Mouse (Mus musculus): ENCODE measurements at regions not wholly inside any gene's neighbourhood (a gene's known extent, or its start where the extent isn't known, plus 50 kb on each side); places are given as distances from the start of the nearest gene placed in this dataset.
A peak's percentile ranks its signal among the peaks of the same experiment; 100 is the strongest.

DNA sequence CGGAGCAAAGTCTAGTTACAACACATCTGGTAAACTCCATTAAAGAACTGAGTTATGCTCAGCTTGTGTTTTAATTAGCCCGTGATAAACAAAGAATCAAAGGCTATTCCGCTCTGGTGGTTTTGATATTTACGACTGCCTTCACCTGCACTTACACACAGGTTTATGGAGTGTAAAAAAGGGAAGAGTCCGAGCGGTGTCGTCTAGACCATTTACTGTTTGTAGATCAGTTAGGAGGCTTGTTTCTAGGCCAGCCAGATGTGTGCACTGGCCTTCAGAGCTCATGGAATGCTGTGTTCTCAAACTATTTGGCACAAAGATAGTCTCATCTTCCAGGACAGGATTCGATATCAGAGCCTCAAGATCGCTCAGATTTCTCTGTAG, 180.9 kb downstream of the Arrdc4 start:
- Histone ChIP-seq H3K9me3 (replicated peaks) (no peaks in the 10 kb centered on the region), H3K9ac (no peak overlapping the region), H3K27ac (replicated peaks) (no peak overlapping the region), H3K4me1 (no peaks in the 10 kb centered on the region), H3K4me3 (replicated peaks) (no peak overlapping the region), H3K36me3 (no peaks in the 10 kb centered on the region), H3K27me3 (no peaks in the 10 kb centered on the region), H3K4me2 (replicated peaks) (no peak overlapping the region)
- WGBS, result 84% methylated on average over 9 of the region's 9 CpGs
- ATAC-seq (ENCODE audit: insufficient number of reproducible peaks, low FRiP score, low TSS enrichment, low read depth), result no peak

GRCm38 (mm10) chr7:68567452-68568126, 181.5 kb downstream of the Arrdc4 start:
- no peak overlapping the region for H3K4me2 ChIP-seq (replicated peaks)
- H3K27ac ChIP-seq (replicated peaks), result no peak overlapping the region
- 75% methylated on average over 3 of the region's 3 CpGs for WGBS
- H3K27me3 ChIP-seq, result no peaks in the 10 kb centered on the region
- H3K4me3 ChIP-seq (replicated peaks), result no peak overlapping the region
- no peak for ATAC-seq (ENCODE audit: insufficient number of reproducible peaks, low FRiP score, low TSS enrichment, low read depth)
- H3K9me3 ChIP-seq (replicated peaks), result no peaks in the 10 kb centered on the region
- no peak overlapping the region for H3K9ac ChIP-seq
- H3K4me1 ChIP-seq, result no peaks in the 10 kb centered on the region
- H3K36me3 ChIP-seq, result no peaks in the 10 kb centered on the region

DNA sequence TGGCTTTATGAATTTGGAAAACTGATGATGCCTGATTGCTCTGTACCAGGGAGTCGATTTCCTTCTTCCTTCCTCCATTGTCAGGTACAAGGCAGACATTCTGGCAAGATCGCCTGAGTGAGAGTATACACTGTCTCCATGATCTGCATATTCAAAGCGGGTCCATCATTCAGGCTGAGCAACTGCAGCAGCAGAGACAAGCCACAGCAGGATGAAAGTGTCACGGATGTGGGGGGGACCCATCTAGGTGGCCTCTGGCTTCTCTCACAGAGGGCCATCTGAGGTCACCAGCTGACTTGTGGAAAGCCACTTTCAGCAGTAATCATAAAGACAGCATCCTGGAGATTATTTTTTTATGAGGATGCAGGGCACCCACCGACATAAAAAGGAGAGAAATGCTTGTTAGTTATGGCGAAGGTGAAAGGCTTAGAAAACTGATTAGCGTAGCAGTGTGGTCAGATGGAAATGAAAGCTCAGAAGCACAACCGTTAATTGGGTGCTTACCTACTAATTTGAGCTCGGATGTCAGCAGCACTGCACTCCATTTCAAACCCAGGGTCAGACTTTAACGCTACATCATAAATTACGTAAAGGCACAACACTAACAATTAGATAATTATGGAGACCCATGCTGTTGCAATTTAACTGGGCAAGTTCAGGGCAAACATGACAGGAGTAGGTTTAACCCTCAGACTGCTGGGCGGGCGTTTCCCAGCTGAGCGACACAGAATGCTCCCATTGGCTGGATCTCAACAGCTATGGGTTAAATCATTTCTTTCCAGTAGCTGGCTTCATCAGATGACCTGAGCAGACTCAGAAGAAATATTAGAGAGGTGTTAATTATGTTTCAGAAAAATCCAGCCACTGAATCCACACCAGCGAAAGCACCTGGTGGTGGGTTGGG, 189.3 kb downstream of the Arrdc4 start:
- no peak for ATAC-seq (ENCODE audit: insufficient number of reproducible peaks, low FRiP score, low TSS enrichment, low read depth)
- Histone ChIP-seq H3K27ac (replicated peaks) (no peak overlapping the region), H3K9me3 (replicated peaks) (no peaks in the 10 kb centered on the region), H3K36me3 (no peaks in the 10 kb centered on the region), H3K4me1 (no peaks in the 10 kb centered on the region), H3K4me2 (replicated peaks) (no peak overlapping the region), H3K4me3 (replicated peaks) (no peak overlapping the region), H3K9ac (no peak overlapping the region), H3K27me3 (no peaks in the 10 kb centered on the region)
- WGBS, result 54% methylated on average over 15 of the region's 15 CpGs

DNA sequence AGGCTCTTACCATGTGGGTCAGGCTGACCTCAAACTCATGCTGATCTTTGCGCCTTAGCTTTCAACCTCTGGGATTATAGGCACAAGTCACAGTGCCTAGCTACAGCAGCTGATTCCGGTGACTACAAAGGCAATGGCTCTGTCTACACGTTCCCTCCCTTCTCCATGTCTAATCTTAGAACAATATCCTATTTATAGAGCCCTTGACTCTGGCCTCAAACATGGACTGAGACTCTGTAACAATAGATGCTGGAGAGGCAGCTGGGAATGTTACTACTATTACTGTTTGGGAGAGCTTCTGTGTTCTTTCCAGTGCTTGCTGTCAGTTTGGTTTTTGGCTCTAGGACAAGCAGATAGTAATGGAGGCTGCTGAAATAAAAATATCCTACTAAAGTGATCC, 198.7 kb downstream of the Arrdc4 start:
- Histone ChIP-seq H3K4me2 (replicated peaks) (no peak overlapping the region), H3K36me3 (no peaks in the 10 kb centered on the region), H3K4me1 (no peaks in the 10 kb centered on the region), H3K27me3 (no peaks in the 10 kb centered on the region), H3K9ac (no peak overlapping the region), H3K9me3 (replicated peaks) (no peaks in the 10 kb centered on the region), H3K4me3 (replicated peaks) (no peak overlapping the region), H3K27ac (replicated peaks) (no peak overlapping the region)
- ATAC-seq (ENCODE audit: insufficient number of reproducible peaks, low FRiP score, low TSS enrichment, low read depth), result peak; percentile 72; the same call in 1 of the 2 replicates
- WGBS, result 53% methylated on average over 3 of the region's 3 CpGs

GRCm38 (mm10) chr7:68548176-68548575, 200.9 kb downstream of the Arrdc4 start:
- Histone ChIP-seq H3K9me3 (replicated peaks) (no peaks in the 10 kb centered on the region), H3K4me3 (replicated peaks) (no peak overlapping the region), H3K4me2 (replicated peaks) (no peak overlapping the region), H3K36me3 (no peaks in the 10 kb centered on the region), H3K27me3 (no peaks in the 10 kb centered on the region), H3K9ac (no peak overlapping the region), H3K27ac (replicated peaks) (no peak overlapping the region), H3K4me1 (no peaks in the 10 kb centered on the region)
- ATAC-seq (ENCODE audit: insufficient number of reproducible peaks, low FRiP score, low TSS enrichment, low read depth), result no peak

DNA sequence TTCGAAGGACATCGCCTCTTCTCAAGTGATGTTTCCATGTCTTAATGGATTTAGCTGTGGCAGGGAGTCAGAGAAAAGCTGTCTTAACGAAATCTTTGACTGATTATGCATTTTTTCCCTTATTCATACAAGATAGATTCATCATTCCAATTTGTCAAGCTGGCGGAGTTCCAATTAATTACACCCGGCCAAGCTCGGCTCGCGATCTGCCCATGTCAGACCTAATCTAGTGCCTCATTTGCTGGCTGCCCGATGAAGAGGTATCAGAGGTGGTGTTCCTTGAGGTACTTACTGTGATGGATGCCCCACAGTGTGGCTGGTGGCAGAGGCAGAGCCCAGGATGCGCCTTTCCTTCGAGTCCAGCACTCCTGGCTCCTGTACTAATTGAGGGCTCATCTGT, 204.9 kb downstream of the Arrdc4 start:
- Histone ChIP-seq H3K4me1 (no peaks in the 10 kb centered on the region), H3K9ac (no peak overlapping the region), H3K4me3 (replicated peaks) (no peak overlapping the region), H3K27me3 (no peaks in the 10 kb centered on the region), H3K36me3 (no peaks in the 10 kb centered on the region), H3K4me2 (replicated peaks) (no peak overlapping the region), H3K27ac (replicated peaks) (no peak overlapping the region), H3K9me3 (replicated peaks) (no peaks in the 10 kb centered on the region)
- ATAC-seq (ENCODE audit: insufficient number of reproducible peaks, low FRiP score, low TSS enrichment, low read depth), result no peak
- 74% methylated on average over 11 of the region's 11 CpGs for WGBS

DNA sequence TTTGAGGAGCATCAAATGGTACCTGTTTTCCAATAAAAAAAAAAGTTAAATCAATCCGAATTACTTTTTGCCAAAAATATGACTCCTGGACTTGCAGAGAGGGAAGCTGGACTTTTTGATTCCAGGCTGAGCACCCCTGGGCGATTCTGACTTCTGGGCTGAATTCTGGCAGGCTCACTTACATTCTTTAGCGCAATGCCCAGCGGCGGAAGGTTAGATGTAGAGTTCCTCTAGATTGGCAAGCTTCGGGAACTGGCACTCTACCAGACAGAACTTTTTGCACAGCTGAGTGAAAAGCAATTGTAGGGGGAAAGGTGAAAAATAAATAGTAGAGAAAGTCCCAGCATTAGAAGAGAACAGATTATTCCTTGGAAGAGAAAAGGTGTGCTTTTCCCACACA, 235.5 kb downstream of the Fam169b start:
- Histone ChIP-seq H3K9me3 (replicated peaks) (no peaks in the 10 kb centered on the region), H3K9ac (no peak overlapping the region), H3K27ac (replicated peaks) (no peak overlapping the region), H3K4me2 (replicated peaks) (no peak overlapping the region), H3K4me1 (no peaks in the 10 kb centered on the region), H3K36me3 (no peaks in the 10 kb centered on the region), H3K4me3 (replicated peaks) (no peak overlapping the region), H3K27me3 (no peaks in the 10 kb centered on the region)
- ATAC-seq (ENCODE audit: insufficient number of reproducible peaks, low FRiP score, low TSS enrichment, low read depth), result no peak
- WGBS, result 82% methylated on average over 6 of the region's 6 CpGs

DNA sequence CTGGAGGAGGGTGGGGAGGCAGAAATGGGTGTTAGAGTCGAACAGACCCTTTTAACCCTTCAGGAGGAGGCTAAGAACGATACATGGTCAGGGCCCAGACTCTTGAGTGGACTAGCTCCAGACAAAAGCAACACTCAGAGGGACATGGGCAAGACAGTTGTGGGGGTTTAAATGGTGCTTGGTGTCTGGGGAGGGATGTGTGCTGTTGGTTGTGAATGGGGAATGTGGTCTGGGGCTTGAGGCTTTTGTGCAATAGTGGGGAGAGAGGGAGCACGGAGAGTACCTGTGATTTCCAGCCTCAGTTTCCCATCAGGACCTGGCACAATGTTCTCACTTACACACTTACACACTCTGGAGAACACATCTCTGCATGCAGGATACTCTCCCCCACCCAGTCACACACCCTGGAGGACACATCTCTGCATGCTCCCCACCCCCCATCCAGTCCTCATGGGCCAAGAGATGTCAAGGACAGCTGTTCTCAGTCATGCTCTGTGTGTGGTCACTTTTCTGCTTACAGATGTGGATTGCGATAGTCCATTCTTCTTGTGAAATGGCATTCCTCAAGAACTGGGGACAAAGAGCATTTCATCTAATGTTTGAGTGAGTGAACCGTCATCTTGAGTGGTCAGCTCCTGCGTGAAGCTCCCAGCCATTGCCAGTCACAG, 217.6 kb downstream of the Fam169b start:
- no peak overlapping the region for H3K9ac ChIP-seq
- no peaks in the 10 kb centered on the region for H3K9me3 ChIP-seq (replicated peaks)
- H3K4me1 ChIP-seq, result no peaks in the 10 kb centered on the region
- H3K27ac ChIP-seq (replicated peaks), result no peak overlapping the region
- no peak for ATAC-seq (ENCODE audit: insufficient number of reproducible peaks, low FRiP score, low TSS enrichment, low read depth)
- H3K4me3 ChIP-seq (replicated peaks), result no peak overlapping the region
- no peaks in the 10 kb centered on the region for H3K36me3 ChIP-seq
- no peak overlapping the region for H3K4me2 ChIP-seq (replicated peaks)
- WGBS, result 71% methylated on average over 6 of the region's 6 CpGs
- H3K27me3 ChIP-seq, result no peaks in the 10 kb centered on the region

- Histone ChIP-seq H3K27me3 (0 out of 2 replicates have a peak, but pooled peaks cover 5% of the 10 kb centered on the region), H3K4me1 (no peaks in the 10 kb centered on the region), H3K9me3 (replicated peaks) (no peaks in the 10 kb centered on the region), H3K4me2 (replicated peaks) (no peak overlapping the region), H3K36me3 (no peaks in the 10 kb centered on the region), H3K9ac (no peak overlapping the region), H3K4me3 (replicated peaks) (no peak overlapping the region), H3K27ac (replicated peaks) (no peak overlapping the region)
- ATAC-seq (ENCODE audit: insufficient number of reproducible peaks, low FRiP score, low TSS enrichment, low read depth), result no peak
- WGBS, result 81% methylated on average over 3 of the region's 3 CpGs
Observed at GRCm38 (mm10) chr7:68486676-68487075, 213.0 kb downstream of the Fam169b start.

- no peak overlapping the region for H3K27ac ChIP-seq (replicated peaks)
- no peaks in the 10 kb centered on the region for H3K36me3 ChIP-seq
- no peak for ATAC-seq (ENCODE audit: insufficient number of reproducible peaks, low FRiP score, low TSS enrichment, low read depth)
- peaks cover 13% of the 10 kb centered on the region; the same call in 1 of the 2 replicates for H3K27me3 ChIP-seq
- H3K4me3 ChIP-seq (replicated peaks), result no peak overlapping the region
- H3K9ac ChIP-seq, result no peak overlapping the region
- WGBS, result 66% methylated on average over 10 of the region's 10 CpGs
- H3K4me1 ChIP-seq, result no peaks in the 10 kb centered on the region
- no peak overlapping the region for H3K4me2 ChIP-seq (replicated peaks)
- no peaks in the 10 kb centered on the region for H3K9me3 ChIP-seq (replicated peaks)
Observed at GRCm38 (mm10) chr7:68482553-68482952, 208.9 kb downstream of the Fam169b start.

- Histone ChIP-seq H3K9me3 (replicated peaks) (no peaks in the 10 kb centered on the region), H3K36me3 (no peaks in the 10 kb centered on the region), H3K4me2 (replicated peaks) (no peak overlapping the region), H3K4me3 (replicated peaks) (no peak overlapping the region), H3K4me1 (no peaks in the 10 kb centered on the region), H3K9ac (no peak overlapping the region), H3K27ac (replicated peaks) (no peak overlapping the region), H3K27me3 (peaks cover 13% of the 10 kb centered on the region; the same call in 1 of the 2 replicates)
- no peak for ATAC-seq (ENCODE audit: insufficient number of reproducible peaks, low FRiP score, low TSS enrichment, low read depth)
- WGBS, result 20% methylated on average over 7 of the region's 7 CpGs
Observed at GRCm38 (mm10) chr7:68480770-68481169, 207.1 kb downstream of the Fam169b start.
